Mouse (Mus musculus): ENCODE measurements around the gene Ubac1.

- TF ChIP-seq POLR2A (IDR thresholded peaks at IDR 0.05; ENCODE audit: borderline replicate concordance, extremely low read depth, insufficient read depth, insufficient read length, poor library complexity, severe bottlenecking) (no peak), CTCF (IDR thresholded peaks at IDR 0.05; ENCODE audit: borderline replicate concordance, extremely low read depth, insufficient read depth, insufficient read length) (no peak)
Measured at GRCm38 (mm10) chr2:25992285-25992684, 29.3 kb downstream of the Ubac1 start.

Measured in brain, embryonic 14.5 days (tissue).